Mouse (Mus musculus): ENCODE data around the gene Mrto4.
A peak's percentile ranks its signal among the peaks of the same experiment; 100 is the strongest.

Mrto4 gene

DNA sequence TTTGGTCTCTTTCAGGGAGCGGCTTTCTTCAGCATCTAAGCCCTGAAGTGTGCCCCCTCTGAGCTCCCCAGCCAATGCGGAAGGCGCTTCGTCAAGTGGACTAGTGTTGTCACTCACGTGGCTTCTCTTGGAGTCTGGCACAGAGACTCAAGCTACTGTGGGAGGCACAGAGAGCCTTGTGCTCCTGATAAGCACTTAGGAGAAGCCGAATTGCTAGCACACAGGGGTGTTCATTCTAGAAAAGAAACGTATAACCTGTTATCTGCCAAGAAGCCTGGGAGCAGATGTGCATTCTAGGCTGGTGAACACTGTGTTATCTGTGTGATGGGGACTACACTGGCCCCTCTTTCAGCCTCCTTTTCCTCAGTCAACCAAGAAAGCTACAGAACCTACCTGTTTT, 16.9 kb downstream of the Mrto4 start:
- H3K4me3 ChIP-seq (replicated peaks; ENCODE audit: low read length) = no peak overlapping the region
- TF ChIP-seq POU5F1 (IDR thresholded peaks at IDR 0.05; ENCODE audit: borderline replicate concordance, low read length) (no peak), CTCF (conservative IDR thresholded peaks at IDR 0.05; ENCODE audit: low read length) (no peak), NANOG (IDR thresholded peaks at IDR 0.05; ENCODE audit: borderline replicate concordance, low read length) (no peak)
- H3K4me1 ChIP-seq (replicated peaks; ENCODE audit: low read depth, low read length) = peaks cover 52% of the 10 kb centered on the region
- H3K36me3 ChIP-seq (ENCODE audit: insufficient read depth, low read length) = no peaks in the 10 kb centered on the region
- H3K27me3 ChIP-seq (ENCODE audit: insufficient read depth, low read length) = peaks cover 32% of the 10 kb centered on the region
- H3K9me3 ChIP-seq (ENCODE audit: low read length) = no peaks in the 10 kb centered on the region

DNA sequence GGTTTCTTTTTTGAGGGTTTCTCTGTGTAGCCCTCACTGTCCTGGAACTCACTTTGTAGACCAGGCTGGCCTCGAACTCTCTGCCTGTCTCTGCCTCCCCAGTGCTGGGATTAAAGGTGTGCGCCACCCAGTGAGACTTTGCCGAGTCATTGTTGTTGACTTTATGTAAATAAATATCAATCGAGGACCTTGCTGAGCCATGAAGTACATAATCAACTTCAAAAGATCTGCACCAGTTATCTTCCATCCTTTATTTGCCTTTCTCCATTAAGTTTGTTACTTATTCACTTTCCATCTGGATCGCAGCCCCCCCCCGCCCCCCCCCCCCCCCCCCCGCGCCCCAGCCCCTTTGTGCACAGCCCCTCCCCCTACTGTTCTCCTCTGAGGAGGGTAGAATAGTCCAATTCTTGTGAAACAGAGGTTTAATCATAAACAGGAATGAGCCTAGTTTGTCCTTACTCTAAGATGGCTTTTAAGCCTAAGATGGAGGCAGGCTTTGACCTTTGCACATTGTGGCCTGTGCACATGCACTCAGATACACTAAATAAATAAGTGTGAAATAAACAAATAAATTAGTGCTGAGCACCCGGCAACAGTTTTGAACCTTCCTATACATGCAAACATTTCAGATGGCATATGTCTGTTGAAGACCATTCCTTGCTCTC, 17.6 kb downstream of the Mrto4 start:
- H3K4me3 ChIP-seq (replicated peaks; ENCODE audit: low read length) = no peak overlapping the region
- no peaks in the 10 kb centered on the region for H3K36me3 ChIP-seq (ENCODE audit: insufficient read depth, low read length)
- peaks cover 56% of the 10 kb centered on the region for H3K4me1 ChIP-seq (replicated peaks; ENCODE audit: low read depth, low read length)
- H3K27me3 ChIP-seq (ENCODE audit: insufficient read depth, low read length) = peaks cover 30% of the 10 kb centered on the region
- H3K9me3 ChIP-seq (ENCODE audit: low read length) = no peaks in the 10 kb centered on the region
- TF ChIP-seq NANOG (IDR thresholded peaks at IDR 0.05; ENCODE audit: borderline replicate concordance, low read length) (no peak), CTCF (conservative IDR thresholded peaks at IDR 0.05; ENCODE audit: low read length) (no peak), POU5F1 (IDR thresholded peaks at IDR 0.05; ENCODE audit: borderline replicate concordance, low read length) (no peak)

DNA sequence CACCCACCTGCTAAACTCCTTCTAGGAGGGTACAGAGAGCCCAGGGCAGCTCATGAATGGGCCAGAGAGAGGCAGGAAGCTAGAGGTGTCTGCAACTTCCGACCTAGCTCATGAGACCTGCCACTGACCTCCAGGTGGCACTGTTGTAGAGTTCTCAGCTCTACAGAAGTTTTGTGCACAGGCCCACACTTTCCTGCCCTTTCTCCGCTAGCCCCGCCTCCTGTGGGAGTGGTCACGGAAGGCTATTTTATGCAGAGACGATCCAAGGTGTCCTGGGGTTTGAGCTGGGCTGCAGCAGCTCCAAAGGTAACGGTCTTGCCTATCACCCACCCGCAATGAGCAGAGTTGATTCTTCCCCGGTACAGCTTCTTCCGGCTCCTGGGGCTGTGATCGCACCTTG, 21.8 kb downstream of the Mrto4 start:
- Histone ChIP-seq H3K4me3 (replicated peaks; ENCODE audit: low read length) (peak overlapping the region; percentile 62), H3K36me3 (ENCODE audit: insufficient read depth, low read length) (no peaks in the 10 kb centered on the region), H3K4me1 (replicated peaks; ENCODE audit: low read depth, low read length) (peaks cover 33% of the 10 kb centered on the region), H3K27me3 (ENCODE audit: insufficient read depth, low read length) (peaks cover 14% of the 10 kb centered on the region), H3K9me3 (ENCODE audit: low read length) (no peaks in the 10 kb centered on the region)
- TF ChIP-seq POU5F1 (IDR thresholded peaks at IDR 0.05; ENCODE audit: borderline replicate concordance, low read length) (no peak), CTCF (conservative IDR thresholded peaks at IDR 0.05; ENCODE audit: low read length) (peak; percentile 50), NANOG (IDR thresholded peaks at IDR 0.05; ENCODE audit: borderline replicate concordance, low read length) (no peak)

DNA sequence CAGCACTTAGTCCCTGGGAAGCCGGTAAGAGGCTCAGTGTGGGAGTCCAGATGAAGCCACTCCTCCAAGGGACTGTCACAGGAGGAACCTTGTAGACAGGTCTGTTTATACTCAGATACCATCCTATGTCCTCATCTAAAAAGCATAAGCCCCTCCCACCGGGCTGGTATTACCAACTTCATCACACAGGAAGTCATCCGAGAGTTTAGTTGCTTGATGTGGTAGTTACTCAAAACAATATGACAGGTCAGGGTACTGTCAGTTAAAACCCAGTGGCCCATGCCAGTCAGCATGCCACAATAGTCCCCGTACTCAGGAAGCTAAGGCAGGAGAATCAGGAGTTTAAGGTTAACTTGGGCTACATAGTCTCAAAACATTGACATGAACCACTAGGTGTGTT, 32.6 kb downstream of the Mrto4 start:
- Histone ChIP-seq H3K9me3 (ENCODE audit: low read length) (no peaks in the 10 kb centered on the region), H3K4me3 (replicated peaks; ENCODE audit: low read length) (no peak overlapping the region), H3K36me3 (ENCODE audit: insufficient read depth, low read length) (peaks cover 45% of the 10 kb centered on the region), H3K27me3 (ENCODE audit: insufficient read depth, low read length) (no peaks in the 10 kb centered on the region), H3K4me1 (replicated peaks; ENCODE audit: low read depth, low read length) (peaks cover 20% of the 10 kb centered on the region)
- TF ChIP-seq POU5F1 (IDR thresholded peaks at IDR 0.05; ENCODE audit: borderline replicate concordance, low read length) (no peak), CTCF (conservative IDR thresholded peaks at IDR 0.05; ENCODE audit: low read length) (no peak), NANOG (IDR thresholded peaks at IDR 0.05; ENCODE audit: borderline replicate concordance, low read length) (no peak)

DNA sequence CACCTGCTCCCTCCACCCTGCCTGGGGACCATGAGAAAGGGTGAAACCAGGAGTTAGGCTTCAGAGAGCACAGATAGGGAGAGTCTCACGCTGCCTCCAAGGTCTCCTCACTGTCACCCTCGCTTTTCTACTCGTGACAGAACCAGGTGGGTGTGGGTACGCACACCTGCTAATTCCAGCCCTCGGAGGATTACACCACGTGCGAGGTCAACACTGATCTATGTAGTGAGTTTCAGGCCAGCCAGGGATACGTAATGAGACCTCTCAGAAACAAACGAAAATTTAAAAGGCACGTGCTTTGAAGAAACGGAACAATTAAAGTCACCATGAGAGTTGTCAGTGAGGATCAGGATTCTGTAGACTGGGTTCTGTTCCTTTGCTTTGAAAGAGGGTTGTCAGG, 33.9 kb downstream of the Mrto4 start:
- Histone ChIP-seq H3K36me3 (ENCODE audit: insufficient read depth, low read length) (peaks cover 55% of the 10 kb centered on the region), H3K4me3 (replicated peaks; ENCODE audit: low read length) (no peak overlapping the region), H3K9me3 (ENCODE audit: low read length) (no peaks in the 10 kb centered on the region), H3K4me1 (replicated peaks; ENCODE audit: low read depth, low read length) (peaks cover 20% of the 10 kb centered on the region), H3K27me3 (ENCODE audit: insufficient read depth, low read length) (no peaks in the 10 kb centered on the region)
- TF ChIP-seq CTCF (conservative IDR thresholded peaks at IDR 0.05; ENCODE audit: low read length) (no peak), POU5F1 (IDR thresholded peaks at IDR 0.05; ENCODE audit: borderline replicate concordance, low read length) (no peak), NANOG (IDR thresholded peaks at IDR 0.05; ENCODE audit: borderline replicate concordance, low read length) (no peak)

DNA sequence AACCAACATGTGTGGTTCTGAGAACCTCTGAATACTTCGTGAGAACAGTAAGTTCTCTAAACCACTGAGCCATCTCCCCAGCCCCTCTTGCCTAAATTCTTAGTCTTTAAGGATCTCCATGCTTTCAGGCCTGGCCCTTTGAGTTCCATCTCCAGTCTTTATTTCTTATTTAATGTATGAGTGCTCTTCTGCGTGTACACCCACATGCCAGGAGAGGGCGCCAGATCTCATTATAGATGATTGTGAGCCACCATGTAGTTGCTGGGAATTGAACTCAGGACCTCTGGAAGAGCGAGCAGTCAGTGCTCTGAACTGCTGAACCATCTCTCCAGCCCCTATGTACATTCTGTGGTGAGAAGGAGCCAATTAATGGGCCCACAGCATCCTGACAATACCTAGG, 39.7 kb downstream of the Mrto4 start:
- Histone ChIP-seq H3K4me3 (replicated peaks; ENCODE audit: low read length) (no peak overlapping the region; the same call in 1 of the 2 replicates), H3K9me3 (ENCODE audit: low read length) (no peaks in the 10 kb centered on the region)
- TF ChIP-seq CTCF (conservative IDR thresholded peaks at IDR 0.05; ENCODE audit: low read length) (peak; percentile 54), NANOG (IDR thresholded peaks at IDR 0.05; ENCODE audit: borderline replicate concordance, low read length) (no peak)

DNA sequence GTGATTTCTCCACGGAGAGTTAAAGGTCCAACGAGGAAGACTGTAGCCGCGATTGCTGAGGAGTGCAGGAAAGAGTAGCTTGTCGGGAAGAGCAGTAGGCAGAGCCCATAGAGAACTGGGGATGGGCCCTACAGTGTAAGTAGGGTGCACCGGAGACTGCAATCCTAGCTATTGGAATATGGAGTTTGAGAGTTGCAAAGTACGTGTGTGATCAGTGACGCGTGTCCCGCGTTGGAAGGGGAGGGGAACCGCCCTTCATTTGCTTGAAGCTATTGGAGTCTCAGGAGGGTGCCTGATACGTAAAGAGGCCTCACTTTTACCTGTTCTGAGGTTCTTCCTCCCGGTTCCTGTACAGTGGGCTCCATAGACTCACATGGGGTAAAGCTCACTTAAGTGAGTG, 40.7 kb downstream of the Mrto4 start:
- TF ChIP-seq NANOG (IDR thresholded peaks at IDR 0.05; ENCODE audit: borderline replicate concordance, low read length) (no peak), POU5F1 (IDR thresholded peaks at IDR 0.05; ENCODE audit: borderline replicate concordance, low read length) (no peak), CTCF (conservative IDR thresholded peaks at IDR 0.05; ENCODE audit: low read length) (no peak)

More for the DNA sequence above, 39.7 kb downstream of the Mrto4 start:
- H3K27me3 ChIP-seq (ENCODE audit: insufficient read depth, low read length) = peaks cover 24% of the 10 kb centered on the region
- H3K36me3 ChIP-seq (ENCODE audit: insufficient read depth, low read length) = peaks cover 40% of the 10 kb centered on the region
- peaks cover 43% of the 10 kb centered on the region for H3K4me1 ChIP-seq (replicated peaks; ENCODE audit: low read depth, low read length)

DNA sequence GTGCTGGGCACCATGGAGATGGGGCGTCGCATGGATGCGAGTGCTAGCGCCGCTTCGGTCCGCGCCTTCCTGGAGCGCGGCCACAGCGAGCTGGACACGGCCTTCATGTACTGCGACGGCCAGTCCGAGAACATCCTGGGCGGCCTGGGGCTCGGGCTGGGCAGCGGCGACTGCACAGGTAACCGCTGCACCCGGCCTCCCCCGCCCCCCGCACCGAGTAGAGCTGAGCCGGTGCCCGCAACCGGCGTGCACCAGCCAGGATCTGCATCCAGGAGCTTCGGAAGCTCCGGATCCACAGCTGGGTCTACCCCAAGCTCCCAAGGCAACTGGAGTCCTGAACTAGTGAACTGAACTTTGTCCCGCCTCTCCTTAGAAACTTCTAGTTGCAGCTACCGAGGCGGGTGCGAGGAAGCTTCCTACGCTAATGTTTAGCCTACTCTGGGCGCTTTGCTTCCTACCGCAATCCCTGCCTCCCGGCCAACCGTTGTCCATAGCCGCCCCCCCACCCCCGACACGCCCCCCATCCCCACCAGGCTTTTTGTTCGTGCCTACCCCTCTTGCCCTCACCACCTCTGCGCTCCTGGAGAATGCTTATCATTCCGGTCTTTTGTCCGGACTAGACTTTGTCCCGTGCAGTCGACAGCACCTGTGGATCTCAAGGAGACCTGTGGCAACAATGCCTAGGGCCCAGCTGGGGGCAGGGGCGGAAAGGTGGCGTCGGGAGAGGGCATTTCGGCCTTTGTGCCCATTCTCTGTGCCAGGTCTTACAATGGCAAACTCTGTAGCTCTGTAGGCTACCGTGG, 41.3 kb downstream of the Mrto4 start:
- H3K4me3 ChIP-seq (replicated peaks; ENCODE audit: low read length) = peak overlapping the region; percentile 99
- peaks cover 39% of the 10 kb centered on the region for H3K36me3 ChIP-seq (ENCODE audit: insufficient read depth, low read length)
- H3K9me3 ChIP-seq (ENCODE audit: low read length) = no peaks in the 10 kb centered on the region
- peaks cover 36% of the 10 kb centered on the region for H3K4me1 ChIP-seq (replicated peaks; ENCODE audit: low read depth, low read length)
- no peak for TF ChIP-seq POU5F1 (IDR thresholded peaks at IDR 0.05; ENCODE audit: borderline replicate concordance, low read length)
- no peak for TF ChIP-seq NANOG (IDR thresholded peaks at IDR 0.05; ENCODE audit: borderline replicate concordance, low read length)
- TF ChIP-seq CTCF (conservative IDR thresholded peaks at IDR 0.05; ENCODE audit: low read length) = no peak
- peaks cover 24% of the 10 kb centered on the region for H3K27me3 ChIP-seq (ENCODE audit: insufficient read depth, low read length)

More for the DNA sequence above, 40.7 kb downstream of the Mrto4 start:
- Histone ChIP-seq H3K27me3 (ENCODE audit: insufficient read depth, low read length) (peaks cover 24% of the 10 kb centered on the region), H3K4me3 (replicated peaks; ENCODE audit: low read length) (peak overlapping the region; percentile 99), H3K4me1 (replicated peaks; ENCODE audit: low read depth, low read length) (peaks cover 33% of the 10 kb centered on the region), H3K36me3 (ENCODE audit: insufficient read depth, low read length) (peaks cover 36% of the 10 kb centered on the region), H3K9me3 (ENCODE audit: low read length) (no peaks in the 10 kb centered on the region)

Measured in E14TG2a.4 (cell line).